Mouse (Mus musculus) telencephalon, adult 2 months (tissue): ENCODE measurements around the gene Ralgps2.

Experiments used
- DNase-seq: peaks from one replicate; pipeline ENCODE4 v3.0.0-alpha.2; 2011; ENCODE audit warnings: low read depth, low spot score

Ralgps2 gene

GRCm38 (mm10) chr1:156939251-156940141 is at the start of gene Ralgps2:
Gene Ralgps2 (minus strand): TSS chr1:156939626.
- no peak for DNase-seq

DNA sequence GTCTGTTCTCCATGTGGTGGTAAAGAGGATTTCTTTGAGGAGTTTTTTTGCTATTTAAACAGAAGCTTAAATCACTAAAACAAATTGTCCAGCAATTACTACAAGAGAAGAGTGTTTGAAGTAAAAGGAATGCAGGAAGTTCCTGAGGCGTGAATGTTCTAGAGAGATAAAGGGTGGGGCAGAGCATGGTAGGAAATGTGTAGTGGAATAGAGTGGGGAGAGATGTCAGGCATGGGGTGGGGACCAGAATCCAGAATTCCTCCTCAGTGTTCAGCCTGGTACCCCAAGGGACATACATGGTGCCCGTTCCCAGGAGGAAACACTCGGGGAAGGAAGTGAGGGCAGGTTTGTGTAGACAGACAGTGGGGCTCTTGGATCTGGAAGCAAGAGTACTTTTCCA is 48.1 kb upstream of the Ralgps2 start:
- DNase-seq = no peak

GRCm38 (mm10) chr1:156986641-156987345 is 47.4 kb upstream of the Ralgps2 start:
- DNase-seq = no peak

DNA sequence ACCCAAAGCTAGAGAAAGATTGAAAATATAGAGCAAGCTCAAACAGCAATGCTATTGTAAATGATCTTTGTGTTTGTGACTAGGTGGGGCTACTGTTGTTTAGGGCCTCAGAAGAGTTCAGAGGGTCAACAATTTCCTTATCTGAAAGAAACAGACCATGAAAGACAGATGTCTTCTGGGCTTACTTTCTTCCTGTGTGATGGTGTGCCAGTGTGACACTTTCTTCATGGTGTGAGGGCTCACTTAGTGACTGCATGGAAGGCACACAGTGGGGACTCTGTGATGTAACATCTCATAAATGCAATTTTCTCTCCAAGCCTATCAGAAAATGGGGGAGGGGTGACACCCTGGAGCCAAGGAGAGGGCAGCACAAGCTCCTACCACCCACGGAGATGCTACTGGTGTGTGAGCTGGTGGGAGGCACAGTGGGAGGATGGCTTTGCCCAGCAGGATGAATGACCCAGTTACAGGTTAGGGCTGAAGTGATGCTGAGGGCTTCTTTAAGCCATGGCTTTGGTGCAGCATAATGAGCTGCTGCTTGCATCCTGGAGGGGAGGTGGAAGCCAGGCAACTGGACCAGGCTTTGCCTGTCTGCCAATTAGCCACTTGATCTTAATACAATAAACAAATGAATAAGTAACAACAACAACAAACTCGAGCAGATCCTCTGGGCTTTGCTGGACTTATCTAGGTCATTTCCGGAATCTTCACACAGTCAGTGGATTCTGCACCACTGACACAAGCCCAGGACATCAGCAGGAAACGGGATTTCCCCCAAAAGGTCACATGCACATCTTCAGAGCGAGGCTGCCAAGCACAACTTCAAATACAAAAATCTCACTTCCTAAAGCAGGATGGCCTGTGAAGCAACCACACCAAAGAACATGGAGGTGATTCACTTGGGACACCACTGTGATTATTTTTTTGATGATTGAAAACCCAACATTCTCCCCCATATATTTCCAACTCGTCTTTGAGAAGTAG is 46.5 kb upstream of the Ralgps2 start:
- no peak for DNase-seq

- no peak for DNase-seq
These were observed 43.8 kb upstream of the Ralgps2 start for GRCm38 (mm10) chr1:156983009-156983870.

GRCm38 (mm10) chr1:156981975-156982374 is 42.5 kb upstream of the Ralgps2 start:
- no peak for DNase-seq

GRCm38 (mm10) chr1:156979722-156980121 is 40.3 kb upstream of the Ralgps2 start:
- no peak for DNase-seq

DNA sequence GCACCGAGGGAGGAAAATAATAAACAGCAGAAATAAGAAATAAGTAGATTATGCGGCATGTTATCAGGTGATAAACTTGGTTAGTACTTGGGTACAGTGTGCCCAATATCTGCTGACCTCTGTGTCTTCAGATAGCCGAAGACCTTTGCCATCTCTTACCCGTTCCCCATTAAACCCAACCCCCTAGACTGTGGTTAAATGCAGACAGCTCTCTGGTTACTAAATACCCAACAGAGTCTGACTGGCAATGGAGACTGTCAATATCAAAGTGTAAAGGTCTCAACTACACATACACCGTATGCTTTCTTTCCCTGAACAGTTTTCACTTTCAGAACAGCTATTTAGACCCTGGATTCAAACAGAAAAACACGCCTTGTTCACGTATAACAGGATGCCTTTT is 39.2 kb upstream of the Ralgps2 start:
- no peak for DNase-seq

DNA sequence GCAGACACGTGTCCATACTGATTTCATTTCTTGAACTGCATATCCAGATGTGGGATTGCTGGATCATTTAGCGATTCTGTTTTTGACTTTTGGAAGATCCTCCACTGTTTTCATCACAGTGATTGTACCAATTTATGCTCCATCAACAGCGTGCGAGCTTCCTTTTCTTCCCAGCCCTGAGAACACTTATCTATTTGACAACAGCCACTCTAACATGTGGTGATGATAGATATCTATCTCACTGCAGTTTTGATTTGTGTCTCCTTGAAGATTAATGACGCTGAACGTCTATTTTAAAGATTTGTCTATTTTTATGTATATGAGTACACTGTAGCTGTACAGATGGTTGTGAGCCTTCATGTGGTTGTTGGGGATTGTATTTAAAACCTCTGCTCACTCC is 34.4 kb upstream of the Ralgps2 start:
- DNase-seq = no peak

GRCm38 (mm10) chr1:156972391-156972790 is 33.0 kb upstream of the Ralgps2 start:
- no peak for DNase-seq

DNA sequence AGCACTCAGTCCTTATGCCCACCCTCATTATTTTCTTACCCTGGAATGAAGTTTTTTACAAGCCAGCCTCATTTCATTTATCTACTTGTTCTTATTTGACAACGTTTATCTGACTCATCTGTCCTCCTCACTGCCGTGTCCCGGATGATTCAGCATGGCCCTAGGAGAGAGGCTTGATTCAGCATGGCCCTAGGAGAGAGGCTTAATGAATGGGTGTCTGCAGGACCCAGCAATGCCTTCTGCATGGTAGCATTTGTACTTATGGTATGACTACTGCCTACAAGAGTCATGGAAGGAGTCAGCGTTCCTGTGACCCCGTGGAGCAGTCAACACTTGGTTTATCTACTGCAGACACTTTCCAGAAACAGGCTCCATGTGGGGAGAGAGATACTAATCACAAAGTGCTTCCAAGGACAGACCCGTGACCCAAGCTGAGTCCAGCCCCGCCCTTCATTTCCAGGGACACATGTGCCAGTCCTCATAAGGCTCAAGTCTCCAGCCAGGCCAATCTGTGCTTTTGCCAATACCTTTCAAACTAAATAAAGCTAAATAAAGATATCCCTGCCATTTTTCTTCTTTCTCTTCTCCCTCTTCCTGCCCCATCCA is 31.9 kb upstream of the Ralgps2 start:
- DNase-seq = no peak

GRCm38 (mm10) chr1:156970641-156971040 is 31.2 kb upstream of the Ralgps2 start:
- DNase-seq = no peak

GRCm38 (mm10) chr1:156968107-156968506 is 28.7 kb upstream of the Ralgps2 start:
- DNase-seq = no peak

DNA sequence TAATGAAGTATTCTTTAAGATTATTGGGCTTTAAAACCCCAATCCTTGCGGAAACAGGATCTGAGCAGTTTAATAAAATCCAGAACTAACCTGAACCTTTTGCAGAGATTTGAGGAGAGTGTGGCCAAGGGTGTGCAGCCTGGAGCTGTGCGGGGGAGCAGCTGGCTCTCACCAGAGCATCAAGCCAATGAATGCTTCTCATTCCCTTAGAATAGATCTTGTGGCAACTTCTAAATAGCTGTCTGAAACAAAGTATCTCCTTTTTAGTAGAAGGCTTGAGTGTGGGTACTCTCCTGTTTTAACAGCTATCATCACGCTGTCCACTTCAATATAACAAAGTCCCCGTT is 25.1 kb upstream of the Ralgps2 start:
- DNase-seq = no peak

DNA sequence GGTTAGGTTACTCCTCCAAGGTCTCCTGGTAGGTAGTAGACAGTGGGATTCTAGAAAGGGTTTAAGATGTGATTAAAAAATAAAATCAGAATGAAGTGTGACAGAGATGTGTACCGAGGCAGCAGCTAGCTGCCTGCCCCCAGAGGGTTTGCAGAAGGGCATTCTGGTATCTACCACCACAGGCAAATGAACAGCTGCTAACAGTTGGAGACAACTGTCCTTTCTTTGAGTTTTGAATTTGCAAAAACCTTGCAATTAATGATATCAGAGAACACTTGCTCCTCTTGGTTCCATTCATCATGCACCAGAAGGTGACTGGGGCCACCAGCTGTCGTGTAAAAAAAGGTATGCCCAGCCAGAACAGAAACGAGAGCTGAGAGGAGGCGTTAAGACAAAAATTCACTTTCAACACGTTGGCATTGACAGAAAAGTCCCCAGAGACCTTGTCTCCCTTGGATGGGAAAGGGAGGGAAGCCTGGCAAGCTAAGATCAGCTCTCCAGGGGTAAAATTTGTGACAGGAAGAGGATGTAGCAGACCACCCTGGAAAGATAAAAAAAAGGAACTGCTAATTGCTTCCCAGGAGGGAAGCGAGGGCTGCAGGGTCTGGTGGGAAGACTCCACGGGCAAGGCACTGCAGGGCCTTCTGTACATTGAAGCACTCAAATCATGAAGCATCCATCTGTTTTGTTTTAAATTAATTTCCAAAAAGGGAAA is 24.6 kb upstream of the Ralgps2 start:
- no peak for DNase-seq

DNA sequence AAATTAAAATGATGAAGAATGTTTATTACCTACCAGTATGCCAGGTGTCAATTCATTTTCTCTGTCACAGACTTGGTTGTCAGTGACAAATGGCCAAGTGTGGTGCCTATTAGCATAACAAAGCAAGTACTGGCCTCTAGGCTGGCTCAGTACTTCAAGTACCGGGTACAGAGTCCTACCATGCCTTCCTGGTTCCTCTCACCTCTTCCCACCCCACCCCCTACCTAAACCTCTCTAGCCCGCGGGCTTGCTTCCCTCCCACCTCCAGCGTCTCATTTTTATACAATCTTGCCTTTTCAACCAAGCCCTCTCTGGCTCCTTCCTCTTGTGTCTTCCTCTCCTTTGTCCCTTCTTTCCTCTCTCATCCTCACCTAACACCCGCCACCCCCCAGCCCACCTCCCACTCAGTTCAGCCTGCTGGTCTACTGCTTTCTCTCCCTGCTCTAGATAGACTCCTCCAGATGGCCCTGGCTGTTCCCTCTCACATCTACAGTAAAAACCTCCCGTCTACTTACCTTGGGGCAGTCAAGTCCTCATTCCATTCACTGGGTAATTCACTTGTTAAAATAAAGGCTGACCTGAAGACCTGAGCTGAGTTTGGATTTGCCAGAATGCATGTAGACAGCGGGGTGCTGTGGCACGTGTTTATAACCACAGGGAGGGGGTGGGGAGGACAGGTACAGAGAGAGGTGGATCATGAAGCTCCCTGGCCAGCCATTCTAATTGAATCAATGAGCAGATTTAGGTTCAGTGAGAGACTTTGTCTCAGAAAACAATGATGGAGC is 22.2 kb upstream of the Ralgps2 start:
- DNase-seq = no peak

DNA sequence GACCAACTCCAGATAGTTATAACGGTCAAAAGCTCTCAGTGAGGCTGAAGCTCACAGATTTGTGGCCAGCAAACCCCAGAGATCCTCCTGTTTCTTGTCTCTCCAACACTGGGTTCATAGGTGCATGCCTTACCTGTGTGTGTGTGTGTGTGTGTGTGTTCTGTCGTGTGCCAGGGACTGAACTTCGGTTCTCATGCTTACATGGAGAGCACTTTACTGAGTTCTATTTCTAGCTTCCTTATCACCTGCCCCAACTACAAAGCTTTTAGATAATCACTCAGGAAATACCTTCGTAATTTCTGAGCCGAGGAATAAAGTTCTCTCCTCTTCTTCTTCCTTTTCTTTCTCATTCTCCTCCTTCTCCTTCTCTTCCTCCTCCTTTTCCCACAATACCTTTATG is 19.6 kb upstream of the Ralgps2 start:
- no peak for DNase-seq

- no peak for DNase-seq
These were observed 17.9 kb upstream of the Ralgps2 start for GRCm38 (mm10) chr1:156957360-156957759.
